ENCODE assay signal across 28 mouse cellular contexts in genomic region chr17:44612002-44612401, GRCm38 (mm10).
"Had no signal": no experiment of that assay in that cellular context is flagged by ENCODE, and none has a peak within 500 bp of the region (broad histone marks: within the 10 kb centered on the region; RNA-seq: fewer than 3 reads in every experiment).

No protein-coding gene starts in this region.

- H3K27me3 ChIP-seq: heart, embryonic 15.5 days; hindbrain, embryonic 13.5 days; hindbrain, embryonic 15.5 days; intestine, embryonic 15.5 days had no signal

- H3K4me1 ChIP-seq: heart, embryonic 13.5 days; heart, embryonic 15.5 days; intestine, embryonic 15.5 days had no signal

- H3K9me3 ChIP-seq: heart, embryonic 10.5 days; heart, embryonic 12.5 days; heart, embryonic 13.5 days; heart, embryonic 15.5 days; hindbrain, embryonic 10.5 days; hindbrain, embryonic 12.5 days; hindbrain, embryonic 13.5 days; hindbrain, embryonic 15.5 days; intestine, embryonic 15.5 days; kidney, embryonic 15.5 days had no signal

- ATAC-seq: hindbrain, embryonic 16.5 days; hindbrain, postnatal 0 days; inflammation-experienced regulatory T-cells, adult 6 months; intestine, embryonic 15.5 days; intestine, embryonic 16.5 days; intestine, postnatal 0 days had no signal

- H3K27ac ChIP-seq: heart, embryonic 10.5 days; heart, embryonic 13.5 days; heart, embryonic 15.5 days; hindbrain, embryonic 10.5 days; hindbrain, embryonic 12.5 days; hindbrain, embryonic 13.5 days; hindbrain, embryonic 14.5 days; hindbrain, embryonic 15.5 days; hindbrain, postnatal 0 days; intestine, embryonic 15.5 days; kidney, embryonic 15.5 days; kidney, postnatal 0 days; left cerebral cortex, adult 2 months had no signal

- H3K4me2 ChIP-seq: heart, embryonic 11.5 days; heart, embryonic 12.5 days; heart, embryonic 13.5 days; heart, embryonic 15.5 days; hindbrain, embryonic 12.5 days; hindbrain, embryonic 13.5 days; hindbrain, embryonic 14.5 days; hindbrain, embryonic 15.5 days; intestine, embryonic 15.5 days; kidney, embryonic 15.5 days had no signal

- H3K36me3 ChIP-seq: heart, embryonic 10.5 days; heart, embryonic 12.5 days; heart, embryonic 13.5 days; heart, embryonic 15.5 days; hindbrain, embryonic 10.5 days; hindbrain, embryonic 12.5 days; hindbrain, embryonic 13.5 days; hindbrain, embryonic 15.5 days; intestine, embryonic 15.5 days; kidney, embryonic 15.5 days had no signal

- DNase-seq: heart, postnatal 10 days; heart, postnatal 14 days; heart, postnatal 36 days; heart, postnatal 4 days; kidney, adult 18-20 months; kidney, adult 8-10 months; layer of hippocampus, adult 9-11 months; layer of hippocampus, postnatal 36 days had no signal

- H3K4me3 ChIP-seq: heart, embryonic 10.5 days; heart, embryonic 12.5 days; heart, embryonic 13.5 days; heart, embryonic 15.5 days; hindbrain, embryonic 10.5 days; hindbrain, embryonic 12.5 days; hindbrain, embryonic 13.5 days; hindbrain, embryonic 15.5 days; intestine, embryonic 15.5 days; kidney, embryonic 15.5 days; layer of hippocampus, adult 2 months; left cerebral cortex, adult 2 months had no signal

- H3K9ac ChIP-seq: heart, embryonic 12.5 days; heart, embryonic 13.5 days; heart, embryonic 15.5 days; hindbrain, embryonic 12.5 days; hindbrain, embryonic 13.5 days; hindbrain, embryonic 14.5 days; hindbrain, embryonic 15.5 days; intestine, embryonic 15.5 days; kidney, embryonic 15.5 days had no signal
